Mouse (Mus musculus): ENCODE measurements around the gene Sox18.

DNA sequence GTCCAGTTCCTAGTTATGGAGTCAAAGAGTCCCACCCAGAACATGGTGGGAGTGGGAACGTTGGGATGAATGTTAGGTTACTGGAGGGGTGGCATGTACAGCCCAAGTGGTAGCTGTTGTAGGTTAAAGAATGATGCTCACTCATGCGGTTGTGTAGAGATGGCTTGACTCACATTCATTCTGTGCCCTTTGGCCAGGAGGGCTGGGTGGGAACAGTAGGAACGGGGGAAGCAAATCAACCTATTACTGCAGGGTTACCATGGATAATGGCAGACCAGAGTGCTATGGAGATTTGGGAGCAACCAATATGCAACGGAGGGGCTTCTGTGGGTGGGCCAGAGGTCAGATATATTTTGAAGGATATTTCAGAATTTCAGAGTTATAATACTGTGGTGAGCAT lies 3.5 kb upstream of the Sox18 start:
- TF ChIP-seq GATA1 (IDR thresholded peaks at IDR 0.05; ENCODE audit: borderline replicate concordance, low read length), result no peak
- TF ChIP-seq FLI1 (IDR thresholded peaks at IDR 0.05; ENCODE audit: low read length), result no peak

Data from megakaryocyte, embryonic 14.5 days (primary cell).